Mouse (Mus musculus) layer of hippocampus, adult 9-10 months (tissue): Measurements from ENCODE around the gene Mas1.

ENCODE experiments used
- DNase-seq: peaks from one replicate; pipeline ENCODE4 v3.0.0; 2022; ENCODE audit warnings: low spot score

Gene Mas1

GRCm38 (mm10) chr17:12872275-12873028, 4.5 kb upstream of the Mas1 start:
- DNase-seq = no peak

- DNase-seq = no peak
Measured at GRCm38 (mm10) chr17:12868640-12869039, 697 bp upstream of the Mas1 start.

GRCm38 (mm10) chr17:12866853-12867252, 1.1 kb downstream of the Mas1 start:
- DNase-seq = no peak

GRCm38 (mm10) chr17:12865407-12865806, 2.5 kb downstream of the Mas1 start:
- DNase-seq = no peak

- DNase-seq = no peak
Measured at GRCm38 (mm10) chr17:12864111-12864510, 3.8 kb downstream of the Mas1 start.

DNA sequence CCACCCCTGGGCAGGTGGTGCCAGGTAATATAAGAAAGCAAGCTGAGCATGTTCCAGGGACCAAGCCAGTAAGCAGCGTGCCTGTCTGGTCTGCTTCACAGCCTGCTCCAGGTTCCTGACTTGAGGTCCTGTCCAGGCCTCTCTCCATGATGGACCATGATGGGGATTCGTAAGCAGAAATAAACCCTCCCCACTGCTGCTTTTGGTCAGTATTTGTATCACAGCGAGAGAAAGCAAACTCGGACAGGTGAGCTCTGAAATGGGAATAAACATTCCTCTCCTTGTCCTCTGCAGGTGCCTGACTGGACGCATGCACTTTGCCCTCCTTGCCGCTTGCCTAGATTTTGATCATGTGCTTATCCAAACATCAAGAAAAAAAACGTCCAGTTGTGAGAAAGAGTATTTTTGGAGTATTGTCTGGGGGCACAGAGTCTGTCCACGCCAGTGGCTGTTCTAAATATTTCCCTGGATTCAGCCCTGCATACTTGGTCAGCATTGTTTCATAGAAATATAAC, 8.9 kb downstream of the Mas1 start:
- no peak for DNase-seq

- no peak for DNase-seq
Measured at GRCm38 (mm10) chr17:12858072-12858471, 9.9 kb downstream of the Mas1 start.

DNA sequence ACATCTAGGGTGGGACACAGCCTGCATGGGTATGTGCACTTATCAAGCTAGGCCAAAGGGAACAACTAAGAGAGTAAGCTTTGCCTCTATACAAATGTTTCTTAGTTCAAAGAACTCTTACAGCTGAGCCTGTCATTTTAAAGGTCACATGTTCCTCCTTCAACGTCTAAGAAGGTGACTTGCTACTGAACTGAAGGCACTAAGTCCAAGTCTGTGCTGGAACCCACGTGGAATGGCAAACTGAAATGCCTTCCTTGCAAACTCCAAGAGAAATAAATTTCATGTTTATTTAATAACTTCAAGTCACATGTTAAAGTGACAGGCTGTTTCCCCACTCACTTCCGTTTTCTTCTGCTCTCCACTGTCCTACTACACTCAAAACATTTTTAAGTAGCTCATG, 10.5 kb downstream of the Mas1 start:
- DNase-seq = no peak

DNA sequence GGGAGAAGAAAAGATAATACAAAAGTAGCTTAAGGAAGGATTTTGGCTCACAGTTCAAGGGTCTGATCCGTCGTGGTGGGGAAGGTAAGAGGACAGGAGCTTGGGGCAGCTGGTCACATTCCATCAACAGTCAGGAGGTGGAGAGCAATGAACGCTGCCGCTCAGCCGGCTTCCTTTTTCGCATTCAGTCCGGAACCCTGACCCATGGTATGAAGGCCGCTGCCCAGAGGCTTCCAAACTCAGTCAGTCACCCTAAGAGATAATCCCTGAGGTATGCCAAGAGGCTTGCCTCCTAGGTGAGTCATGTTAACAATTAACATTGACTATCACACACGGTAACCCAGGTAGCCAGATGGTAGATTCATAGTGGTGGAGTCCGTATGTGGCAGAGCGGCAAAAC, 13.6 kb downstream of the Mas1 start:
- DNase-seq = no peak

GRCm38 (mm10) chr17:12853821-12854220, 14.1 kb downstream of the Mas1 start:
- no peak for DNase-seq

DNA sequence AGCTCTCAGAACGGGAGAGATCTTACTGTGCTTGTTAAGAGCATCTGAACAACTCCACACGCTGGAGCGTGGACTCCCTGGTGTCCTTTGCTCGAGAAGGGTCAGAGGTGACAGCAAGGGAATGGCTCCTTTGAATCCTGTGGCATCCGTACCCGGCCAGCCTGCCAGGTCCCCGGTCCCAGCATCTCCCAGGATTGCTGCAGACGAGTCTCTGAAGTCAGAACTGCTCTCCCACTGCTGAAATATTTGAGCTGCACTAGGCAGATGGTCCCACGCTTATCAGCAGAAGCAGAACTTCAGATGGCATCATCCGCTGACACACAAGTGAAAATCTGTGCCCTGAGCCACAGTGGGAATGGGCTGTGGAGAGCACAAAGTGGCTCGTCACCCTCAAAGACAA, 16.3 kb downstream of the Mas1 start:
- DNase-seq = peak; percentile 52

DNA sequence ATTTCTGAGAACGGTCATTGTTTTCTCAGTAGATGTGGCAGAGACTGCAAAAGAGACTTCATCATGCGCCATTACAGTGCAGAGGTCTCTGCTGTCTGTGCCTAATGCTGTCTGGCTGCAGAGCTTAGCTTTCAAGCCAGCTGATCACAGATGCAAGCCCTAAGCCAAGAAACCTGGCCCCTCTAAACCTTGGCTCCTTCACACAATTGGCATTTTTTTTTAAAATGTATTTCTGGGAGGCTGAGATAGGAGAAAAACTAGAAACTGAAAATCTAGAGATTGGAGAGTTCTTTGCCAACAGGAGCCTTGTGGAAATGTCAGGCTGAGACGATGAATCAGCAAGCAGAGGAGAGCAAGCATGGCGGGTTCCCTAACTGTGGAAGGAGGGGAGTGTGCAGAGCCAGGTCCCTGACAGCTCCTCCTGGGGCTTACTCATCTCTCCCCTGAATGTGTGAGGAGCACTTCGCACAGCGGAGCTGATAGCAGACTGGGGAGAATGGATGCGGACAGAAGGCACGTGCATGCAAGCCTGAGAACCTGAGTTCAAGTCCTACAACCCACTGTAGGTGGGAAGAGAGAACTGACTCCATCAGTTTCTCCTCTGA, 18.1 kb downstream of the Mas1 start:
- no peak for DNase-seq

- no peak for DNase-seq
Measured at GRCm38 (mm10) chr17:12847736-12848135, 20.2 kb downstream of the Mas1 start.

DNA sequence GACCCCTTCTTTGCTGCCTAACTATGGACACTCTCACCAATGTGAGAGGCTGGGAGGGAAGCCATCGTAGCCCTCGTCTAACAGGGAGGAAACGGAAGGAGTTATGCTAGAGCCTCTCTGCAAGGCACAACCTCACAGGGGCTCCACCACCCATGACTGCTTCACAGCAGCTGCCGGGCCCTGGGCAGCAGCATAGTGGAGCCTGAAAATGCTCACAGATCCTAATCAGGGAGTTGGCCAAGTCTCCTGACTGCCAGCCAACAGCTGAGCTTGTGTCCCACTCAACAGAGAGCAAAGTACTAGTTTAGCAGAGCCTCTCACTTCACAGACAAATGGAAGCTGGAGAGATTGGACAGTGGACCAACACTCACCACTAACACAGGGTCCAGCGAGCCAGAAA, 21.5 kb downstream of the Mas1 start:
- no peak for DNase-seq

DNA sequence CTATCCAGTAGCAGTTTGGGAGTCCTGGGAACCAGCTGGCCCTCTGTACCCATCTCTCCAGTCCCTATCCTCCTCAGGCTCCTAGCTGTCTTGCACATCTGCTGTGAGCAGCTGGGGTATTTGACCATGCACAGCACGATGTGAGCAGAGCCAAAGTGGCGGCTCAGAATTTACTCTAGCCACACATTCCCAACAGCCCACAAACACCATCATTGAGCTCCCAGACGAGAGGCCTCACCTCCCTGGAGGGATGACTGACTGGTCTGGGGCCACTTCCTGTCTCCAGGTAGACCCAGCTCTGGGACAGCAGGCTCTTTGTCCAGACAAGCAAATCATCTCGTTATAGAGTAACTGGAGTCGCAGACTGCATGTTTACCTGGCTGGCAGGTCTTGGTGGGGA, 22.1 kb downstream of the Mas1 start:
- DNase-seq = no peak

- DNase-seq = no peak
Measured at GRCm38 (mm10) chr17:12844540-12844939, 23.4 kb downstream of the Mas1 start.

DNA sequence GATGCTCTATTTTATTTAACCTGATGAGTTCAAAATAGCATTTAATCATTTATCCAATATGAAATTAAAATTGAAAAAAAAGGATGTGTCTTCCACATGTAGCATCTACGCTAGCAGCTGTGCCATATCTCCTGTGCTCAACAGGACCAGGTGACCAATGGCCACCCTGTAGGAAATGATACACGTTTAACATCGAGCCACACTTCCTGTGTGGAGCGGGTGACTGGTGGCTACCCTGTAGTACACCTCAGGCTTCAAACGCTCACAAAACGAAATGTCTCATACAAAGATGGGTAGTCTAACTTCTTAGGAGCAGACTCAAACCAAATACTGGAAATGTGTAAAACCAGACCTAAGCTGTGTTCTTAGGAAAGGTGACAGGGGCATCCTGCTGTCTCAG, 24.1 kb downstream of the Mas1 start:
- DNase-seq = no peak

DNA sequence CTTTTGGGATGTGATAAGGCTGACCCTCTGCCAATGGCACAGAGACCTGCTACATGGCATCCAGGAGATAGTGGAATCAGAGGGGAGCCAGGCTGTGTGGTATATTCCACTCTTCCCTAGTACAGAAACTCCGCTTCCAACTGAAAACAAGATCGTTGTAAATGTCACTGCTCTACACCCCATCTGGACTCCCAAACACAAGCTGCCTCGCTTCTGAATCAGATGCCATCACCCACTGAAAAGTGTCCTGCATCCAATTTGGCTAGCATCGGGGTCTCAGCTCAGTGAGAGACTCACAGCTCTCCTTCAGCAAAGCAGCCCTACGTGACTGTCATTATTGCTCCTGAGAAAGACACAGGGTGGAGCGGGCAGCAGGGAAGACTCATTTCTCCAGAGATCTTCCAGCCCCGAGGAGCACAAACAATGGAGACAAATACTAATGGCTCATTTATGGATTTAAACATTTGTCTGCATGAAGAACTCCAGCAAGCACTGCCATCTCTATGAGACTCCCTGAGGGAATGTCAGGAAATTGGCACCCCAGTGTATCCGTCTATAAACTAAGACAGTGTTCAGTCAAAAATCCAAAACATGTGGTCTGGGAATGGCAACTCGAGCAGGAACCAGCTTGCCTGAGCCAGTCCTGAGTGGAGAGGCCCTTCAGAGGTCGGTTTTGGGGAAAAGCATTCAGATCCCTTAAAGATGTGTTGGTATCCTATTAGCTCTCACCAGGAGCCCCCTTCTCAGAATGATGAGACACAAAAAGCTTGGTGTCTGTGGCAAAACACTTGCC, 28.3 kb downstream of the Mas1 start:
- DNase-seq = peak; percentile 71

- DNase-seq = no peak
Measured at GRCm38 (mm10) chr17:12835738-12836137, 32.2 kb downstream of the Mas1 start.

DNA sequence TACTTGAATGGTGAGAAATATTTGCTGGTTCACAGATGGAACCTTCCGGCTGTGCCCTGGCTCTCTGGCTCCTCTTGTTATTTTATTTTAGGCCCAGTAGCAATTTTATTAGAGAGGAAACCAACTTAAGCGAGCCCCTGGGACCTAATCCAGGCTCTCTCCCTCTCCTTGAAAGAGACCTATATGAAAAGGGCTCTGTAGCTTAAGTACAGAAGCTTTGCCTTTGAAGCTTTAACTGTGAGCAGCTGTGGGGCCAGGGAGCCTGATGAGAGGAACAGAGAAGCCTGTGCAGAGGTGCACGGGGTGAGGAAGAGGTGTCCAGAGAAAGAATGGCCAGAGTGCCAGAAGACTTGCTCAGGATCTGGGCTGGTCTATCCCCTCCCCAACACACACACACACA, 33.1 kb downstream of the Mas1 start:
- no peak for DNase-seq

DNA sequence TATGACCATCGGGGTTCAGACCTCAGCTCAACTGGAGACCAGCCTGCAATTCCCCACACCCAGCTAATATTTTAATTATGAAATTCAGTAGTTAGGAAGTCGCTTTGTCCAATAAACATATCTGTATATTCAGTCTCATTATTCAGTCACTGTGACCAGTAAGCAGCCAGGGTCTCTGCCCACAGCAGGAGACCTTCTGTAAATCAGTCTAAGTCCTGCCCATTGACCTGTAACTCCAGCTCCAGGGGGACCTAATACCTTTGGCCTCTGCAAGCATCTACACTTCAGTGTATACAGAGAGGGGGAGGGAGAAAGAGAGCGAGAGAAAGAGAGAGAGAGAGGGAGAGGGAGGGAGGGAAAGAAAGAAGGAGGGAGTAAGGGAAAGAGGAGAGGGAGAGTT, 33.6 kb downstream of the Mas1 start:
- no peak for DNase-seq

GRCm38 (mm10) chr17:12832657-12833056, 35.3 kb downstream of the Mas1 start:
- no peak for DNase-seq

DNA sequence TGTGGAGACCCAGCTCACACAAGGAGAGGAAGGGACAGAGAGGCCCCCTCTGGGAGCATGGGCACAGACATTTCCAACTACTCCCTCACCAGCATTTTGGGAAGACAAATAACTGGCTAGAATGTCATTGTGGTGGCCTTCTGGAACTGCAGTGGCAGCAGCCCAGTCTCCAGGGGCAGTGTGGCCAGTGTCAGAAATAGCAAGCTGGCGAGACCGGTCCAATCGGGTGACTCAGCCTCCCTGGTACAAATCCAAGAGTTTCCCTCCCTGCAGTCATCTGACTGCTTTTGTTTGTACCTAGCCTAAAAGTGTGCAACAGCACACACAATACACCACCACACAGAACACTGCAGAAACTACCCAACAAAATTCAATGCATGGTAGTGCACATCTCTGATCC, 35.7 kb downstream of the Mas1 start:
- no peak for DNase-seq
